Mouse (Mus musculus) lung, postnatal 14 days (tissue): ENCODE results near the gene Golga1.
"Not testable (repeated sequence)": the region's sequence is repeated elsewhere in the genome, so short reads cannot be mapped to it uniquely, and the experiment has no call there.

ENCODE experiments used
- DNase-seq: peaks from one replicate; pipeline ENCODE4 v3.0.0; 2021

The Golga1 gene

GRCm38 (mm10) chr2:39065400-39065987 is at the start of gene Golga1:
Gene Golga1, minus strand, starts transcription at chr2:39065541.
- DNase-seq: peak; percentile 90

- no peak for DNase-seq
Observed at GRCm38 (mm10) chr2:39114093-39114492, 48.8 kb upstream of the Golga1 start.

GRCm38 (mm10) chr2:39110514-39110913 is 45.2 kb upstream of the Golga1 start:
- no peak for DNase-seq

- not testable (repeated sequence) for DNase-seq
Observed at GRCm38 (mm10) chr2:39109712-39110111, 44.4 kb upstream of the Golga1 start.

- not testable (repeated sequence) for DNase-seq
Observed at GRCm38 (mm10) chr2:39099951-39100350, 34.6 kb upstream of the Golga1 start.

GRCm38 (mm10) chr2:39097993-39098392 is 32.7 kb upstream of the Golga1 start:
- DNase-seq: no peak

GRCm38 (mm10) chr2:39091966-39092365 is 26.6 kb upstream of the Golga1 start:
- no peak for DNase-seq

GRCm38 (mm10) chr2:39082706-39083105 is 17.4 kb upstream of the Golga1 start:
- DNase-seq: no peak

- DNase-seq: no peak
Observed at GRCm38 (mm10) chr2:39070666-39071065, 5.3 kb upstream of the Golga1 start.

- no peak for DNase-seq
Observed at GRCm38 (mm10) chr2:39069096-39069495, 3.8 kb upstream of the Golga1 start.

GRCm38 (mm10) chr2:39064687-39065399 is 498 bp downstream of the Golga1 start:
- no peak for DNase-seq

- no peak for DNase-seq
Observed at GRCm38 (mm10) chr2:39048515-39048914, 16.8 kb downstream of the Golga1 start.

GRCm38 (mm10) chr2:39040215-39040614 is 25.1 kb downstream of the Golga1 start:
- no peak for DNase-seq

- DNase-seq: no peak
Observed at GRCm38 (mm10) chr2:39031611-39032010, 33.7 kb downstream of the Golga1 start.

GRCm38 (mm10) chr2:39020004-39020403 is 45.3 kb downstream of the Golga1 start:
- no peak for DNase-seq

- DNase-seq: no peak
Observed at GRCm38 (mm10) chr2:39016581-39016980, 48.8 kb downstream of the Golga1 start.

- no peak for DNase-seq
Observed at GRCm38 (mm10) chr2:39012768-39013279, 52.5 kb downstream of the Golga1 start.

- no peak for DNase-seq
Observed at GRCm38 (mm10) chr2:39011971-39012370, 53.4 kb downstream of the Golga1 start.

- no peak for DNase-seq
Observed at GRCm38 (mm10) chr2:39011264-39011663, 54.1 kb downstream of the Golga1 start.

- DNase-seq: not testable (repeated sequence)
Observed at GRCm38 (mm10) chr2:39010144-39010543, 55.2 kb downstream of the Golga1 start.

- DNase-seq: peak; percentile 36
Observed at GRCm38 (mm10) chr2:39008954-39009365, 56.4 kb downstream of the Golga1 start.

- DNase-seq: no peak
Observed at GRCm38 (mm10) chr2:39008350-39008851, 56.9 kb downstream of the Golga1 start.

GRCm38 (mm10) chr2:39007865-39008264 is 57.5 kb downstream of the Golga1 start:
- DNase-seq: peak; percentile 96

GRCm38 (mm10) chr2:39006149-39006730 is 59.1 kb downstream of the Golga1 start:
- DNase-seq: no peak
